Mouse (Mus musculus) cerebellum, postnatal 14 days (tissue): ENCODE measurements around the gene Tmem35b.

Experiments
- DNase-seq, 2 experiments: peaks; one replicate each; pipeline ENCODE4 v3.0.0; 2021; ENCODE audit warnings: mixed read lengths in 2 of 2

Gene Tmem35b

GRCm38 (mm10) chr4:127168914-127169345, 45.4 kb downstream of the Tmem35b start, which contains the start of gene Dlgap3:
Gene Dlgap3, plus strand, starts transcription at chr4:127169204.
- peak; percentile 73 to 85 for DNase-seq

DNA sequence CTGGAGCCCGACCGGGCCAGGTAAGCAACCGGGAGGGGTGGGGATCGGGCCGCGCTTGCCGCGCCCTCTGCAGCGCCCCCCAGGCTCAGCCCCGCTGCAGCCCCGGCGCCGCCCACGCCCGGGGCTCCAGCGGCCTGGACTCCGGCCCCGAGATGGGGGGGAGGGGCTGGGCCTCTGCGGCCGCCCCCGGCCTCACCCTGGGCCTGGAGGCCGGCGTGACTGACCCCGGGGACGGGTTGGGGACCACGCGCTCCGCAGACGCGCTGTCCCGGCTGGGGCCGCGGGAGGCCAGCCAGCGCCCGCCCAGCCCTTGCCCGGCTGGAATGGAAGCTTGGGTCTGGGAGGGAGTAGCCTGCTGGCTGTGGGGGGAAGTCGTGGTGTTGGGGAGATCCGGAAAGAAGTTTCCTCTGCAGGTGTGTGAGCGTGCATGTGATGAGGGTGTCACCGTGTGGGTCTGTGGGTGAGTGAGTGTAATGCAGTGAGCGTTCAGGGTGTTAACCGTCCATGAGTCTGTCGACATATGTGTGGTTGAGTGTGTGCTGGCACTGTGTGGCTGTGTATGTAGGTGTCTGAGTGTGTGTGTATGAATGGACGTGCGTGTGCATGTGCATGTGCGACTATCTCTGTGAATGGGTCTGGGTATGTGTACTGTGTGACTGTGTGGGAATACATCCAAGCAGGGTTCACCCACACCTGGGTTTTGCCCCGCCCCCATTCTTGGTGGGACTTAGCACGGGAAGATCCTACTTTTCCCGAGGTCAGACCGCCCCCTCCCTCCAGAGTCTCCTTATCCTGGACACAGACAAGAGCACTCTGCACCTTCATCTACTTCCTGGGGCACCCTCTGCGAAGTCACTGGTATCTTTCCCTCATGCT, 46.1 kb downstream of the Tmem35b start:
- DNase-seq, result peak; percentile 61 to 62

DNA sequence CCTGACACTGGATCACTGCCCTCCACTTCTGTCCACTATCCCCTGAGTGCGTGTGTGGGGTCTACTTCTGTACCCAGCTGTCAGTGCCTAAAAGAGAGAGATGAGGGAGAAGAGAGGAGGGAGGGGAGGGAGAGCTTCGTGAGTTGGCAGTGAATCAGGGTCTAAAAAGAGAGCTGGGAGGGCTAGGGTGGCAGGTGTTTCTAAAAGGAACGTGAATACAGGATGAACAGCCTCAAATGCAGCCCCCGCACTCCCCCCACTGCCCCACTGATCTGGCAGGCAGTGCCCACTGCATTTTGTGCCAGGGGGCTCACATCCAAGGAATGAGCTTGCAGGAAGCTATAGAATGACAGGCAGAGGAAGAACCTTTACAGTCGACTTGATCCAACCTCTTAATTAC, 47.4 kb downstream of the Tmem35b start:
- DNase-seq, result peak; percentile 85 to 87

DNA sequence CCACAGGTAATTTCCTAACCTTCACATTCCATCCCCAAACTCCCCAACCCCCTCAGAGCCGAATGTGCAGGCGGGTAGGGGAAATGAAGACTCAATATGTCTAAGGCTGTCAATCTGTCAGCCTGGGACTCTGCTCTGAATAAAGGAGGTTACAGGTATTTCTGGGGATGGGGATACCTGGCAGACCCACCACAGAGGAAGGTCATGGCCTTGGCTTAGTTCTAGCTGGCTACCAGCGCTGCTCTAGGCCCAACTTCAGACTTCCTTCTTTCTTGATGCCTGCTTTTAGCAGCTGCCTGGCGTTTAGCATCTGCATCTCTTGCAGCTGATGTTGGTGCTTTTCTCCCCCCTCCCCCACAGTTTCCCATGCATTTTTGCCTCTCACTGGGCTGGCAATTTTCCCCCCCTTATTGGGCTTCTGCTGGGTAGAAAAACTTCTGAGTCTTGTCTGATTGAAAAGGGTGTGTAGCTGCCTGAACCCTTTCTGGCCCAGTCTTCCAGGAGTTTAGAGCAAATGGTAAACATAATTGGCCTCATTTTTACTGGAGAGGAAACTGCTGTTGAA, 47.9 kb downstream of the Tmem35b start:
- DNase-seq, result peak; percentile 48 to 53

- no peak for DNase-seq
These were observed 48.6 kb downstream of the Tmem35b start for GRCm38 (mm10) chr4:127172119-127172518.

- DNase-seq, result peak in 1 of 2 experiments; percentile 18
These were observed 49.1 kb downstream of the Tmem35b start for GRCm38 (mm10) chr4:127172614-127173013.

DNA sequence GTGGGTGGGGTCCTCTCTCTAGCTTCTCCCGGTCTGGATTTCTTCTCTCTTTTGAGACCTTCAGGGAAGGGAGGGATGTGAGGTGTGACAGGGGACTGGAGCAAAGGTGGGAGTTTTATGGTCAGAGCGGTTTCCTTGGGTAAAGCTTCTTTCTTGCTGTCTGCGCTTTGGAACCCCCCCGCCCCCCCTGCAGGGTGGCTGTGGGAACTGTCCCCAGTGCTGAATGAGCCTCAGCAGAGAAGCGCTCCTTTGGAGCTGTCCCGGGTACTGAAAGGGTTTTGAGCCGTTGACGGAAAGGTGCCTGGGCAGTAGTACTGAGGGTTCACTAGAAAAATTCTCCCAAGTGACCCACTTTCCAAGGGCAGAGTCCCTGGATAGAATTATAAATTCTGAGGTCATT, 50.0 kb downstream of the Tmem35b start:
- DNase-seq, result peak; percentile 42 to 50

GRCm38 (mm10) chr4:127174075-127174899, 50.8 kb downstream of the Tmem35b start:
- peak; percentile 4 to 17 for DNase-seq

- DNase-seq, result peak in 1 of 2 experiments; percentile 5
These were observed 51.4 kb downstream of the Tmem35b start for GRCm38 (mm10) chr4:127174900-127175278.

DNA sequence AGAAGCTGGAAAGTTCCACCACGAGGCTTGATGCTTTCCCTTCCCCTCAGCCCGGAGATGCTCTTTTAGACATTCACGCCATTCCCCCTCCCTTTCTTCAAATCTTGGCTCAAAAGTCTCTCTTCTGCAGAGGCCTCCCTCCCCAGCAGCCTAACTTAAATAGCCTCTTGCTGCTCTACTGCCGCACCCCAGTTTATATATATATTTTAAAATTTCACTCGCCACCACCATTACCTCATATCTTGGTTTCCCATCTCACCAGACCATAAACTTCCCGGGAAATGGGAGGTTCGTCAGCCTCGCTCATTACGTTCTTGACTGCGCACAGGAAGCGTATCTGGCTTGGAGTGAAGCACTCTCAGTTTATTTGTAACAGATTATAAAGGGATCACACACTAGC, 54.5 kb downstream of the Tmem35b start:
- DNase-seq, result peak; percentile 1 to 11

DNA sequence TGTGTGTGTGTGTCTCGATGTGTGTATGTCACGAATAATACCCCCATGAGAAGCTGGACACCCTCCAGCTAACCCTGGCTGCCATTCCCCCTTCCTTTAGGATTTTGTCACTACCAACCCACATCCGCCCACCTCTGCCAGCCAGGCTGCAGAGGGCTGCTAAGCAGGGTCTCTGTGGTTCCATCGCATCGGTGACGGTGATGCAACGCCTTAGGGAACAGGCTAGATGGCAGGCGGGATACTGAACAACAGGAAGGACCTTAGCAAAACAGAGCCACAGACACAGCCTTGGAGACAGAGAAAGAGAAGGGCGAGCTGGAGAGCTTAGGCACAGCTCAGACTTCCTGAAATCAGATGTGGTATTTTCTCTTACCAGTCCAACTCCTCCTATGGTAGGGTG, 55.2 kb downstream of the Tmem35b start:
- DNase-seq, result peak; percentile 25 to 43
